Mouse (Mus musculus): ENCODE measurements around the gene Cyp2d34.

DNA sequence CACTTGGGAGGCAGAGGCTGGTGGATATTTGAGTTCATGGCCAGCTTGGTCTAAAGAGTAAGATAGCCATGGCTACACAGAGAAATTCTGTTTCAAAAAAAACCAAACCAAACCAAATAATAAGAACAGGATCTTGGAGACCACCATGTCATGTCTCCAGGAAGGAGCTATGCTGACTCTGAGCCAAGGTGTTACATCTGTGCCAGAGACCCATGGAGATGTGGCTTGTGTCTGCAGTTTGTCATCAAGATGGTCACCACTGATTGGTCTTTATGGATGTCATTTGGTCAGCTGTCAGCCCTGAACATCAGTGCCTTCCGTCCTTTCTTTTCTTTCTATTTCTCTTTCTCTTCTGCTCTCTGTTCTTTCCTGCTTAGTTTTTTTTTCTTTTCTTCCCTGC, 14.2 kb upstream of the Cyp2d34 start:
- TF ChIP-seq CTCF (IDR thresholded peaks at IDR 0.05; ENCODE audit: borderline replicate concordance, extremely low read depth, insufficient read depth, insufficient read length) (no peak), POLR2A (IDR thresholded peaks at IDR 0.05; ENCODE audit: borderline replicate concordance, extremely low read depth, insufficient read depth, insufficient read length, poor library complexity, severe bottlenecking) (no peak)

Measured in brain, embryonic 14.5 days (tissue).